Mouse (Mus musculus) thymus, adult 18-20 months (tissue): ENCODE measurements at regions not wholly inside any gene's neighbourhood (a gene's known extent, or its start where the extent isn't known, plus 50 kb on each side); places are given as distances from the start of the nearest gene placed in this dataset.
"Not testable (repeated sequence)": the region's sequence is repeated elsewhere in the genome, so short reads cannot be mapped to it uniquely, and the experiment has no call there.

Experiments
- DNase-seq, 2 experiments: peaks; one replicate each; pipeline ENCODE4 v3.0.0; 2022; ENCODE audit warnings: mixed read lengths in 2 of 2

DNA sequence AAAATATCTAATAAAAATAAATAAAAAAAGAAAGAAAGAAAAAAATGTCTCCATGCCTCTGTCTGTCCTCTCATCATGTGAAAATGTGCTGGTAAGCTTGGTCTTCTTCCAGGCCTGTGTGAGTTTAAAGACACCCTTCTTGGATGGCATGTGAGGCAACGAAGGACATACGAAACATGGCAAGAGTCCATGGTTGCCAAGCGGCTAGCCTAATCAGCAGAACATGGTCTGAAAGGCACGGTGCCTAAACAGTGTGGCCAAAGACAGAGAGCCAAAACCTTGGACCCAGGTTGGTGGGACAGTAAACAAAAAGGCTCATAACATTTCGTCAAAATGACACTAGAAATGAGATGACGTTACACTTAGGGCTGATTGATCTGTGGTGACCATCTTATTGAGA, 1344.7 kb upstream of the A1bg start:
- no peak for DNase-seq

GRCm38 (mm10) chr15:62266025-62266424, 1343.2 kb upstream of the A1bg start:
- DNase-seq, result no peak

DNA sequence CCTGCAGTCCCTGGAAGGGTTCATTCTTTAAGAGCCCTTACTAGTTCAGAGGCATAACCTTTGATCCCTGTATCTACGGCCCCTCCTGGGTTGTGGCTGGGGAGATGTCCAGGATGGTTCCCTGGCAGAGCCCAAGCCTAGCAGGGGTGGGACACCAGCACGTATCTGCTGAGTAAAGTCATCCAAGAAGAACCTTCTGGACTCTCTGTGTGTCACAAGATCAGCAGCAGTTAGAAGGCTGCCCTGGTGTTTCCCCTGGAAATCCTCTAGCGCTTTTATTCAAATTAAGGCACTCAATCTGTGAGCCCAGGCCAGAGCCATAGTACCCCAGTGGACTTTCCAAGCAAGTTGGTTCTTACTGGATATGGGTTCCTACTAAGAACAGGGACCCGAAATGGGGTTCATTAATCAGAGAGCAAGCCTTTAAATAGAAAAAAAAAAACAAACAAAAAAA, 1342.7 kb upstream of the A1bg start:
- no peak for DNase-seq

GRCm38 (mm10) chr15:62264966-62265365, 1342.2 kb upstream of the A1bg start:
- no peak for DNase-seq

DNA sequence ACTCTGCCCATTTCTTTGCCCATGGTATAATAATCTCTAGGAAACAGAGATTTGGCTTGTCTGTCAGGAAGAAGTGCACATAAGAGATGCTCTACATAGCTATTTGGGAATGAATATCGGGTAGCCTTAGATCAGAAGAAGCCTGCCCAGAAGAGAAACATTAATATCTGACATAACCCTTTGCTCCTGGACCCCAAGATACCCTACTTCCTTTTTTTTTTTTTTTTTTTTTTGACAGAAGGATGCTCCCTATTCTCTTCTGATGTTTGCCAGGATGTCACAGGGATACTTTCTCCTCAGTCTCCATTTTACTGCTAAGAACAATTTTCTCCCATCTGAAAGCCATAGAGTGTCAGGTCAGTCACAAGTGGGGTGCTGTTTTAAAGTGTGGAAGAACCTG, 1341.4 kb upstream of the A1bg start:
- no peak for DNase-seq

DNA sequence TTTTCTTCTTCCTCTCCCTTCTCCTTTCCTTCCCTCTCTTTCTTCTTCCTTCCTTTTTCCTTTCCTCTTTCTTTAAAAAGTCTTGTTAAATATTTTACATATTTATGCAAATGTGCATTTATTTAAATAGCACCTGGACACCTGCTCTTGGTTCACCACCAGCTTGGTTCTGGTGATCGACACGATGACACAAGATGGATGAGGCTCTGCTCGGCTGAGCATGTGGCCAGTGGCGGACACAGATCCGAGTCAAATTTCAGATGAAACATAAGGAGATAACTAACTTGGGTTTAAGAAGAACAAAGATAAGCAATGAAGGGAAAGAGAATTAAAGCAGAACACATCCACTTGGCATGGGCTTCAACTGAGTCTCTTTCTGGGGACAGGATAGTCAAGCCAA, 1339.7 kb upstream of the A1bg start:
- no peak for DNase-seq

DNA sequence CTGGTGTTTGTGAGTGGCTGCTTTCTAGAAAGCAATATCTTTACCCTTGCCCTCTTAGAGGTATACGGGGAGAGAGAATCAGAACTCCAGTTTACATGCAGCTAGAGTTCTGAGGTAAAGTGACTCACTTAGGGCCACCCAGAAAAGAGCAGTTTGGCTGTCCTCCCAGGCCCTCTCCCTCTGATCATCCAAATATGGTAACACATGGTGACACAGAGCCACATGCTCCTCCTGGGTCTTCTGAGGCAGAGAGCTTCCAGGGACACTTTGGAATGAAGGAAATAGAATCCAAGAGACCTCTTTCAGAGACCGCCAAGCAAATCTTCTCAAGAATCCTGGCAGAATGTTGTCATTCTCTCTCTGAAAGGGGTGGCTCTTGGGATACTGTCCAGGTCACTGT, 1338.7 kb upstream of the A1bg start:
- no peak for DNase-seq

GRCm38 (mm10) chr15:62258611-62259010, 1335.8 kb upstream of the A1bg start:
- no peak for DNase-seq

DNA sequence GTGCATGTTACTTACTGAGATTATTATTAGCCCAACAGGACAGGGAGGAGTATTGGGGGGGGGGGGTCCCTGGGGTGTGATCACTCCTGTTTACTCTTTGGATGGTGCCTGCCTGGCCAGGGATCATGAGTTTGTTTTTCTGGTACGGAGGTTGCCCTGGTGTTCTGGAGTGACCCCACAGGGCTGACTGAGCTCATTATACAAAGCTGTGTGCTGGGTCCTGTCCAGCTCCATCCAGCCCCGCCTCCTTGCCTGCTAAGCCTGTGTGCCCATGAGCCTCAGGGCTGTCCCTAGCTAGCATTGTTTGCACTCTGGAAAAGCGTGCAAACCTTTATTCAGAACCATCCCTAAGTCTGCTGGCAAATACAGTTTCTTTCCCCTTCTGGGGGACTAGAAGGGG, 1335.1 kb upstream of the A1bg start:
- DNase-seq, result no peak

DNA sequence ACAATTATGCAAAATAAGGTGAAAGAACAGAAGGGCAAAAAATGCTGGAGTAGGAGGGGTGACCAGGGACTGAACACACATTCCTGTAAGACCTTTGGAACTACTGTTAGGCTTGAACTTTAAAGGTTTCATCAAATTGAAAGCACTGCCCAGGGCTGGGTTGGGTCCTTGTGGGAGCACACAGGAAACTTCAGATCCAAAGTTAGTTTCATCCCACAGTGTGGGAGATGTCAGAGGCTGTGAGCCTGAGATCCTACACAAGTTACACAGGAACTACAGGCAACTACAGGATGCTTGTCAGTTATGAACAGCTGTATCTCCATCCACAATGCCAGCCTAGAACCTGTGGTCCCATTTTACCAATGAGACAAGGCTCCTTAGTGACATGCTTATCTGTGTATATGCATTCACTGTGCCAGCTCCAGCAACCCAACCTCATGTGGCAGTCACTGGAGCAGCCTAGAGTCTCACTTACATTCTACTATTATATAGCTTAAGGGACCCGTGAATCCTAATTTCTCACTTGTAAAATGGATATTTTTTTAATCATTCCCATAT, 1334.4 kb upstream of the A1bg start:
- no peak for DNase-seq

DNA sequence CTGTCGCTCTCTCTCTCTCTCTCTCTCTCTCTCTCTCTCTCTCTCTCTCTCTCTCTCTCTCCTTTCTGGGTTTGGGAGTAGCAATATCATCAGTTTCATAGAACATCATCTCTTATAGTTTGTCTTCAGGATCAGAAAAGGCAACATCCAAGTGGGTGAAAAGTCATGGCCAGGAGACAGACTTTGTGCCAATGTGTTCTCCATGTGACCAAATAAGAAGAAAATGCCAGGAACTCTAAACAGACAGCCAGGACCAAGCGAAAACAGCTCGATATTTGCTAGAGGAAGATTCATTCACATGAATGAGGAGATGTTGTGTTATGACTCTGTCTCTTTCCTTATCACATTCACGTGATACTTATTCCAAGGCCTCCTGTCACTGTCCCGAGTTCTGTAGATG, 1332.8 kb upstream of the A1bg start:
- DNase-seq, result no peak

DNA sequence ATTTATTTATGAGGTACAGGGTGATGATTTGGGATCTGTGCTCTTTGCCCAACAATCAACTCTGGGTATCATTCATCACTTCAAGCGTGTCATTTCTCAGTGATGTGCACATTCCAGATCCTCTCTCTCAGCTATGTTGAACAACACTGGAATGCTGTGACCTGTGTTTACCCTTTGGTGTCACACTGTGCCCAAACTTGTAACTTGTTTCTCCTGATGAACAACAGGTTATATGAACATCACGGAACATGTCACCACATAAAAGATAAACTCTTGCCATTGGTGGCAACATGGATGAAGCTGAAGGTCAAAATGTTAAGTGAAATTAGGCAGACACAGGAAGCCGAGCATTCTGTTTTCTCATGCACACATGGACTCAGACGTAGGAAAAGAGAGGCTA, 1330.9 kb upstream of the A1bg start:
- DNase-seq, result no peak

- DNase-seq, result not testable (repeated sequence)
Observed at GRCm38 (mm10) chr15:62252078-62252833, 1329.4 kb upstream of the A1bg start.

- no peak for DNase-seq
Observed at GRCm38 (mm10) chr15:62249436-62249835, 1326.6 kb upstream of the A1bg start.

DNA sequence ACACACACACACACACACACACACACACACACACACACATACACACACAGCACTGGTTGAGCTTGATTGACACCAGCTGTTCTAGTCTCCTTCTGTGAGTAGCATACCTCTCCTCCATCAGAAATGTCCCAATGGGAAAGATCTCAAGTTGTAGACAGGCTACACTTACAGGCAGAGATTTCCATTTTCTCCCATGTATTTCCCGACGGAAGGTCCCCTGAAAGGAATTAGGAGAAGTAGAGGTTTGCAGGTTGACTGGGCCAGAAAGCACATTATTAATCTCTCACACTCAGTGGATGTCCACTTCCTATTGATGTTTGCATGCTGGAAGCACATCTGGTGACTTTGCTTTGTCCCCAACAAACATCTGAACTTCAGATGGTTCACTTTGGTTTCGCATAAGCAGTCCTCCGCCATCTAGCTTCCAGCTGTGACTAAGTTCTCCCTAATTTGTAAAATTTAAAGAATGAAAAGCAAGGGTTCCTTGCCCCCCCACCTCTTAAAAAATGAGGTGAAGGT, 1323.8 kb upstream of the A1bg start:
- DNase-seq, result no peak

DNA sequence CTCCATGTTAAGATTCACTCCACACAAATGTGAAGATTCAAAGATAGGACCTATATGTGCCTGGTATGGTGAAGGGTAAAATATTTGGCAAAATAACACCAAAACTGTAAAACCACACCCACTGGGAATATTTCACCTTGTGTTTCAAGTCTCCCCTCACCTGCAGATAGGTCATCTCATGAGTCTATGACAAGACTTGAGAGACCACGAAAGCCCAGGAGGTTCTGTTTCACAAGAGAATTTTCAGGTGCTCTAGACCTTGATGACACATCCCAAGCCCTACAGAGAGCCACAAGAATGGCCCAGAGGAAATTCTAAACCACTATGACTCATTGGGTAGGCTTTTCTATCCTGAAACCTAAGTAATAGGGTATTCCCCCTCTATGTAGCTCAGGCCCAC, 1322.4 kb upstream of the A1bg start:
- DNase-seq, result no peak

GRCm38 (mm10) chr15:62244819-62245218, 1322.0 kb upstream of the A1bg start:
- no peak for DNase-seq

DNA sequence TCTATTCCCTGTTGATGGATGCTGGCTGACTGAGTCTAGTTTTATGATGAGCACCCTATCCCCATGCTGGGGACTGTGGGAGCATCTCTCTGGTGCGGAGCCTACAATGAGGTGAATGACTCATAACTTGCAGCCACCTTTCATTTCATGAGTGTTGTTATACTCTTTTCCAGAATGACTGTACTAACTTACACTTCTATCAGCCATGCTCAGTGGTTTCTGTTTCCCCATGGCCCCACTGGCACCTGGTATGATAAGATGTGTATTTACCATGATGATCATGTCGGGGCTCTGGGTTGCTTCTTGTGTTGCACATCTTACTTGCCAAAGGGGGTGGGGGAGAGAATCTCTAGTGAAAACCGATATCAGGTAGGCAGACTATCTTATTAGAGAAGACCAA, 1317.2 kb upstream of the A1bg start:
- DNase-seq, result no peak

DNA sequence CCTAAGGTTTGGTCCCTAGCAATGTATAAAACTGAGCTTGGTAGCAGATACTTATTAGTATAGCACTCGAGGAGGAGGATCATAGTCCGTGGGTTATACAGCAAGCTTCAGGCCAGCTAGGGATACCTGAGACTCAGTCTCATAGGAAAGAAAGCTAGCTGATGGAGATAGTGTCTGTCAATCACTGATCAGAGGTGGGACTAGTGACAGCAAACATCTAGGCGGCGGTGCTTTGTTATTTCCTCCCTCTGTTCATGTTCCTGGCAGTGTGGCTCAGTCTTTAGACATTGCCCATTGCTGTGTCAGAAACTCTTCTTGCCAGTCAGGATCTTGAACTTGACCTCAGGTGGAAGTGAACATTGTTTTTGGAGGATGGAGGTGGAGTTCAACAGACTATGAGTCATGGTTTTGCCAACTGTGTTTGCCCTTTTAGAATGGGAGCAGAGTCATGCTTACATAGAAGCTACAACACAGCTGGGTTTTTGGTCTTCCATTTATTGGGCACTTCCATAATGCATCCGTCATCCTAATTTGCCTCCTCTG, 1315.8 kb upstream of the A1bg start:
- DNase-seq, result no peak

DNA sequence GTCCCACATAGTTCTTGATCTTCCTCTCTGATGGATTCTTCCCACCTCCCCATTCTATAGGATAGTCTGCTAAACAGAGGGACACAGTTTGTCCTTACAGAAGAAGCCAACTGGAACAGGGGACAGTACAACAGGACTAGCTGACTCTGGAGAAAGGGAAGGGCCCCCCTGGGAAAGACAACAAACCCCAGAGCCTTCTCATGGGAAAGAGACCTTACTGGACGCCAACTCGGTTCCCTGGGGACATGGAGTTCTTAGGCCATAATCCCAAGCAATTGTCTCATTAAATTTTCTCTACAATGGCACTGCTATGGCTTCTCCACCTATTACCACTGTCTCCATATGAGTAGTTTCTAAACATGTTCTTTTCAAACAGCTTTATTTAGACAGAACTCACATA, 1313.2 kb upstream of the A1bg start:
- no peak for DNase-seq

DNA sequence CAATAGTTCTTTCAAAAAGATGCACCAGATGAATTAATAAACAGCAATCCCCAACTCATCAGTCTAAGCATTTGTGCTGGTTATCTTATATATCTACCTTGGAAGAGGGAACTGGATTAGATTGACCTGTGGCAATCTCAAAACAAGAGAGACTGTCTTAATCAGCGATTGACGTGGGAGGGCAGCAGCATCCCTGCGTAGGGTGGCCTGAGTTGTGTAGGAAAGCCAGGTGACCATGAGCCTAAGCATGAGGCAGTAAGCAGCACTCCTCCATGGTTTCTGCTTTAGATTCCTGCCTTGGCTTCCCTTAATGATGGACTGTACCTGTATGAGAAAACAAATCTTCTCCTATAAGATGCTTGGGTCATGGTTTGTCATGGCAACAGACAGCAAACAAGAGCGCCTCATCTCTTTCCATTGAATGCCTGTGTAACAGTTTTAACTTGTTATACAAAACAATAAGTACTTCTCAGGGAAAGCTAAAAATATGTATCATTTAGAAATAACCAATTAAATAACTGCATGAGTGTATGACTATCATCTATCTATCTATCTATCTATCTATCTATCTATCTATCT, 1311.5 kb upstream of the A1bg start:
- DNase-seq, result no peak

- no peak for DNase-seq
Observed at GRCm38 (mm10) chr15:62233154-62233553, 1310.3 kb upstream of the A1bg start.

- DNase-seq, result no peak
Observed at GRCm38 (mm10) chr15:62231709-62232108, 1308.9 kb upstream of the A1bg start.

GRCm38 (mm10) chr15:62230773-62231172, 1308.0 kb upstream of the A1bg start:
- no peak for DNase-seq
